Mouse (Mus musculus) left cerebral cortex, adult 9 months (tissue): ENCODE results near the gene Kcng1.
A peak's percentile ranks its signal among the peaks of the same experiment; 100 is the strongest.

Experiments used
- DNase-seq, 2 experiments: peaks; one replicate each; pipeline ENCODE4 v3.0.0; 2022; ENCODE audit warnings: low spot score in 2 of 2

The Kcng1 gene

GRCm38 (mm10) chr2:168281582-168281981 is at the start of gene Kcng1:
TSS of gene Kcng1 (minus strand) at chr2:168281736.
- DNase-seq, result no peak

GRCm38 (mm10) chr2:168330421-168331070 is 49.0 kb upstream of the Kcng1 start:
- DNase-seq, result peak; percentile 74 to 79

- DNase-seq, result no peak
Measured at GRCm38 (mm10) chr2:168321716-168322374, 40.3 kb upstream of the Kcng1 start.

GRCm38 (mm10) chr2:168320388-168321182 is 39.0 kb upstream of the Kcng1 start:
- DNase-seq, result no peak

GRCm38 (mm10) chr2:168314646-168315446 is 33.3 kb upstream of the Kcng1 start:
- no peak for DNase-seq

GRCm38 (mm10) chr2:168312504-168312903 is 31.0 kb upstream of the Kcng1 start:
- no peak for DNase-seq

- DNase-seq, result no peak
Measured at GRCm38 (mm10) chr2:168311006-168311405, 29.5 kb upstream of the Kcng1 start.

GRCm38 (mm10) chr2:168308916-168309315 is 27.4 kb upstream of the Kcng1 start:
- peak in 1 of 2 experiments; percentile 12 for DNase-seq

GRCm38 (mm10) chr2:168299650-168300049 is 18.1 kb upstream of the Kcng1 start:
- DNase-seq, result peak in 1 of 2 experiments; percentile 36

GRCm38 (mm10) chr2:168296530-168296929 is 15.0 kb upstream of the Kcng1 start:
- no peak for DNase-seq

GRCm38 (mm10) chr2:168292521-168292920 is 11.0 kb upstream of the Kcng1 start:
- DNase-seq, result no peak

GRCm38 (mm10) chr2:168292041-168292440 is 10.5 kb upstream of the Kcng1 start:
- DNase-seq, result no peak

- DNase-seq, result no peak
Measured at GRCm38 (mm10) chr2:168289851-168290250, 8.3 kb upstream of the Kcng1 start.

- DNase-seq, result no peak
Measured at GRCm38 (mm10) chr2:168289016-168289415, 7.5 kb upstream of the Kcng1 start.

GRCm38 (mm10) chr2:168286987-168287386 is 5.5 kb upstream of the Kcng1 start:
- DNase-seq, result no peak

- no peak for DNase-seq
Measured at GRCm38 (mm10) chr2:168285143-168285542, 3.6 kb upstream of the Kcng1 start.

- DNase-seq, result no peak
Measured at GRCm38 (mm10) chr2:168280729-168281581, 581 bp downstream of the Kcng1 start.

GRCm38 (mm10) chr2:168274374-168274935 is 7.1 kb downstream of the Kcng1 start:
- DNase-seq, result peak in 1 of 2 experiments; percentile 74

- DNase-seq, result no peak
Measured at GRCm38 (mm10) chr2:168273387-168273786, 8.1 kb downstream of the Kcng1 start.

GRCm38 (mm10) chr2:168268033-168268432 is 13.5 kb downstream of the Kcng1 start:
- DNase-seq, result no peak
